Mouse (Mus musculus) brain, embryonic 14.5 days (tissue): ENCODE measurements at regions not wholly inside any gene's neighbourhood (a gene's known extent, or its start where the extent isn't known, plus 50 kb on each side); places are given as distances from the start of the nearest gene placed in this dataset.

Experiments
- CTCF ChIP-seq: fragments of 200-500 bp; IDR thresholded peaks from 2 replicates; pipeline ENCODE4 v1.5.1; 2012; ENCODE audit warnings: inconsistent platforms, mild to moderate bottlenecking, moderate library complexity, borderline replicate concordance; ENCODE audit not compliant: insufficient read depth, insufficient read length; ENCODE audit errors: extremely low read depth
- POLR2A ChIP-seq: fragments of 200-500 bp; IDR thresholded peaks from 2 replicates; pipeline ENCODE4 v1.6.1; 2012; ENCODE audit warnings: mild to moderate bottlenecking, inconsistent platforms, borderline replicate concordance; ENCODE audit not compliant: poor library complexity, insufficient read depth, insufficient read length, severe bottlenecking; ENCODE audit errors: extremely low read depth

DNA sequence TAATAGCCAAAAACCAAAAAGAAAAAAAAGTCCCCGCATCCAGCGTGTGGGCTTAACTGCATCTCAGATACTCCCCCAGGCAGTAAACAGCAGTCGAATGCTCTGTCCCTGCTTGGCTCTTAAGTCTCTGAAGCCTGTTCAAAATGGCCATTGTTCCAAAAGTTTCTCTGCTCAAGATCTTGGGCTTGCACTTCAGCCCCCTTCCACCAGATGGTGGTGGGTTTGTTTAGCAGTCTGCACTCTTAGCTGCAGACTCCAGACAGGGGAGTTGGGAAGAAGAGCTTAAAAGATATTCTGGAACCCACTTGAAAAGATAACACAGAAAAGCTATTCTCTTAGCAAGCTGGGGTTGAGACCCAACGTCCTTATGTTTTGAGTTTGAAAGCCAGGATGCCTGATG is 496.4 kb downstream of the Nedd1 start:
- TF ChIP-seq CTCF (peak; percentile 49; the same call in 1 of the 2 replicates), POLR2A (no peak)
